Mouse (Mus musculus) kidney, embryonic 16.5 days (tissue): ENCODE measurements at regions not wholly inside any gene's neighbourhood (a gene's known extent, or its start where the extent isn't known, plus 50 kb on each side); places are given as distances from the start of the nearest gene placed in this dataset.

ENCODE experiments used
- ATAC-seq: fragments of 200-750 bp; cut with Nextera tagmentation; 2 replicates; pipeline ENCODE4 v1.8.0; 2017; ENCODE audit warnings: moderate TSS enrichment; ENCODE audit not compliant: low FRiP score, low TSS enrichment
- H3K27ac ChIP-seq: fragments of 300-500 bp; sonication (generic); 2 replicates; pipeline ENCODE4 v1.5.1; 2014; ENCODE audit warnings: low read length
- H3K27me3 ChIP-seq: fragments of 300-500 bp; sonication (generic); 2 replicates; pipeline ENCODE4 v1.6.1; 2014; ENCODE audit warnings: low read length, control low read depth, mixed read lengths; ENCODE audit not compliant: insufficient read depth
- H3K36me3 ChIP-seq: fragments of 300-500 bp; sonication (generic); 2 replicates; pipeline ENCODE4 v1.6.1; 2014; ENCODE audit warnings: low read length, control low read depth, mixed read lengths; ENCODE audit not compliant: insufficient read depth
- H3K4me1 ChIP-seq: fragments of 300-500 bp; sonication (generic); 2 replicates; pipeline ENCODE4 v1.6.1; 2014; ENCODE audit warnings: low read length, control low read depth, mixed read lengths; ENCODE audit not compliant: insufficient read depth
- H3K4me2 ChIP-seq: fragments of 300-500 bp; sonication (generic); replicated peaks from 2 replicates; pipeline ENCODE4 v1.6.1; 2014; ENCODE audit warnings: low read depth, low read length
- H3K4me3 ChIP-seq: fragments of 300-500 bp; sonication (generic); 2 replicates; pipeline ENCODE4 v1.5.1; 2014; ENCODE audit warnings: mild to moderate bottlenecking, low read length
- H3K9ac ChIP-seq: fragments of 300-500 bp; sonication (generic); replicated peaks from 2 replicates; pipeline ENCODE4 v1.6.1; 2014; ENCODE audit warnings: low read length
- H3K9me3 ChIP-seq: fragments of 300-500 bp; sonication (generic); 2 replicates; pipeline ENCODE4 v1.6.1; 2016; ENCODE audit warnings: low read length, control low read depth
- WGBS: fragments of 180-500 bp; shearing (Covaris S2); extraction: QIAGEN DNeasy Blood & Tissue Kit; methylation state at CpG from one replicate; pipeline ENCODE4 v1.1.7; 2014; 5-methylcytosine and 5-hydroxymethylcytosine counted together

DNA sequence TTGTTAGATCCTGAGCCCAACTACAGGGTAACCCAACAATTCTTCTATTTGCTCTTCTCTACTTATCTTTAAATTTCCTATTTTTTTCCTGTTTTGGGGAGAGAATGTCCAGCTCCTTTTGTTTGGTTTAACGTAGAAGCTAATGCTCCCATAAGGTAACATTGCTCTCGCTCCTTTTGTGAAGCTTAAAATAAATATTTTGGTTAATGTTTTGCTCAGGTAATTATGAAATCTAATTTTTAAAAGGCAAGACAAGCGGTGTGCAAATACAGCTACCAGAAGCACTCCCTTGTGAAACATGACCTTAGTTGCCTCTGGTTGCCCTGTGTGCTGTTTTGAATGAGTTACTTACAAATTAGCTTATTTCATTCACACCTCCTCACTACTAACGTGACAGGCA is 169.0 kb upstream of the Zic4 start:
- Histone ChIP-seq H3K4me3 (no peak overlapping the region), H3K27me3 (no peaks in the 10 kb centered on the region), H3K27ac (no peak overlapping the region), H3K9ac (no peak overlapping the region), H3K4me1 (no peaks in the 10 kb centered on the region), H3K9me3 (no peaks in the 10 kb centered on the region), H3K4me2 (no peak overlapping the region), H3K36me3 (no peaks in the 10 kb centered on the region)
- 69% methylated on average over 4 of the region's 4 CpGs for WGBS
- no peak for ATAC-seq

DNA sequence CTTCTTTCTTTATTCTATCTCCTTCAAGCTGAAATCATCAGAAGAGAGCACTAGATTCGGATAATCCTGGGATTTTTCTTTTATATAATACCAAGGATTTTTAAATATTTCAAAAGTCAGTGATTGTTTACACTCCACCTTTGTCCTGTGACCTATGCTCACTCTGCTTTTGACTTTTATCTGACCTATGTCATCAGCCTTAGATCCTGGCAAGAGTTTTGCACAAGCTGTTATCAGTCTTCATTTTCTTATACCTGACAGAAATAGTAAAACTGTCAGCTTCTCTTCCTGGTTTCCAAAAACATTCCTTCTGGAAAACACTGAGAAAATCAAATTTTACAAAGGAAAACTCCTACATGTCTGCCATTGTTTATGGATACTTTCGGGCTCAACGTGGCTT is 168.3 kb upstream of the Zic4 start:
- no peaks in the 10 kb centered on the region for H3K4me1 ChIP-seq
- no peaks in the 10 kb centered on the region for H3K9me3 ChIP-seq
- 52% methylated on average over 3 of the region's 3 CpGs for WGBS
- no peak overlapping the region for H3K27ac ChIP-seq
- no peak for ATAC-seq
- no peak overlapping the region for H3K4me3 ChIP-seq
- H3K36me3 ChIP-seq = no peaks in the 10 kb centered on the region
- H3K9ac ChIP-seq = no peak overlapping the region
- H3K27me3 ChIP-seq = no peaks in the 10 kb centered on the region
- no peak overlapping the region for H3K4me2 ChIP-seq

DNA sequence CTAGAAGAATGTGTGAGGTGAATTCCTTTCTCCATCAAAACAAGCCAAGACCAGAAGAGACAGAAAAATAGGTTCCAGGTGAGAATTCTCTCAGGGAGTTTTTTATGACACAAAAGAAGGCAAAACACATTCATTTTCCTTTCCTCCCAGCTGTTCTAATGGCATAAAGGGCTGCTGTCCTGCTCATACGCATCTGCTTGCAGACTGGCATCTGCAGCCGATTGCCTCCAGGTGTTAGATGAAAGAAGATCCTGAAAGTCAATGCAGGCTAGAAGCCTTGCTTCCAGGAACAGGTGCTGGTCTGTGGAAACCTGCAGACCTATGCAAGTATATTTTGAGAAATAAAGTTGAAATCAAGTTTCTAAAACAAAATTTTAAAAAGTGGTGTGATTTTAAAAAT is 154.9 kb upstream of the Zic4 start:
- H3K27me3 ChIP-seq = no peaks in the 10 kb centered on the region
- no peaks in the 10 kb centered on the region for H3K9me3 ChIP-seq
- H3K4me1 ChIP-seq = no peaks in the 10 kb centered on the region
- ATAC-seq = no peak
- WGBS = 61% methylated on average over 2 of the region's 2 CpGs
- H3K4me3 ChIP-seq = no peak overlapping the region
- H3K27ac ChIP-seq = no peak overlapping the region
- no peak overlapping the region for H3K4me2 ChIP-seq
- H3K9ac ChIP-seq = no peak overlapping the region
- no peaks in the 10 kb centered on the region for H3K36me3 ChIP-seq

DNA sequence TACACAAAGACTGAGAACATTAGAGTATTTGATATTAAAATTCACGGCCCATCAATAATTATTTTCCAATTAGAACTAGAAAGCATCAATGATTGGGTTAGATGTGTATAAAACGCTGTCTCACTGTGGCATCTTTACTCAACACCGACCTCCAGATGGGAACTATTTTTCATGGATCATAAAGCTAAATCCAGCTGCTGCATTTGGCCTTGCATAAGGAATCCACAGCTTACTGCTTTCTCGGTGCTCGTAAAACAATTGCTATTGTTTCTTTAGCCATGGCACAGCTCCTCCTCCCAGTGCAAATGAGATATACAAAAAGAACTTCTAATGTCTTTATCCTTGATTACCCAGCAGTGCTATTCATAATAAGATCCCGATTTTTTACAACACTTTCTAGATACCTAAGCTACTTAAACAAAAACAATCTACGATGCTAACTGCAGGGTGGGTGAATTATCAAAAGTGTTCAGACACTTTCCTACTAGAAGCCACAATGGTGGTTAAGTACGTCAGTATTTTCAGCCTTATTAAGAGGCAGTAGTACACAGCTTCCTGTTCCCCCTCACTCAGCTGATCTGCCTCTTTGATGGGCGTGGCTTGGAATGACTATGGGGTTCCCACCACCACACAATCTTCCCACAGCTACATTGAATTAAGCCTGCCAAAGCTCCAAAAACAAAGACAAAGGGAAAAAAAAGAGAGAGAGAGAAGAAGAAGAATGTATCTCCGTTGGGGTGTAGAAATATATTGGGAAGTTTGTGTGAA is 134.4 kb upstream of the Zic4 start:
- WGBS = 34% methylated on average over 10 of the region's 10 CpGs
- Histone ChIP-seq H3K9me3 (no peaks in the 10 kb centered on the region), H3K36me3 (no peaks in the 10 kb centered on the region), H3K4me1 (no peaks in the 10 kb centered on the region), H3K4me2 (no peak overlapping the region), H3K9ac (no peak overlapping the region), H3K27me3 (no peaks in the 10 kb centered on the region), H3K27ac (no peak overlapping the region), H3K4me3 (no peak overlapping the region)
- ATAC-seq = no peak

DNA sequence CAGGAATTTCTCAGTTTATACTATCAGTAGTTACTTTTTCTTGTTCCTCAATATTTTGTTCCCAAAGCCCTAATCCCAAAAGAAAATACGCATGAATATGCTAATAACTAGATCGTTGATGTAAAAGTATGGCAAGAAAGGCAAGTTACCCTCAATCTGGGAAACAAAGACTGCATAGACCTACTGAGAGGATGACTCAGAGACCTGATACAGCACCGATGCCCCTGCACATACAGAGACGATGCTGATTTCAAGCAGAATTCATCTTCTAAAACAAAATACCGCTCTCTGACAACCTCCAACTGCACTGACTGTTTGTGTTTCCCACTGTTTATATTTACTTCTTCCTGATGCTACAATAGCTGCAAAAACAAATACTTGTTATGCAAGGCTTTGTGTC is 133.7 kb upstream of the Zic4 start:
- no peaks in the 10 kb centered on the region for H3K36me3 ChIP-seq
- ATAC-seq = no peak
- H3K4me2 ChIP-seq = no peak overlapping the region
- H3K4me1 ChIP-seq = no peaks in the 10 kb centered on the region
- H3K9ac ChIP-seq = no peak overlapping the region
- H3K27ac ChIP-seq = no peak overlapping the region
- H3K9me3 ChIP-seq = no peaks in the 10 kb centered on the region
- WGBS = 79% methylated on average over 5 of the region's 5 CpGs
- H3K4me3 ChIP-seq = no peak overlapping the region
- H3K27me3 ChIP-seq = no peaks in the 10 kb centered on the region

DNA sequence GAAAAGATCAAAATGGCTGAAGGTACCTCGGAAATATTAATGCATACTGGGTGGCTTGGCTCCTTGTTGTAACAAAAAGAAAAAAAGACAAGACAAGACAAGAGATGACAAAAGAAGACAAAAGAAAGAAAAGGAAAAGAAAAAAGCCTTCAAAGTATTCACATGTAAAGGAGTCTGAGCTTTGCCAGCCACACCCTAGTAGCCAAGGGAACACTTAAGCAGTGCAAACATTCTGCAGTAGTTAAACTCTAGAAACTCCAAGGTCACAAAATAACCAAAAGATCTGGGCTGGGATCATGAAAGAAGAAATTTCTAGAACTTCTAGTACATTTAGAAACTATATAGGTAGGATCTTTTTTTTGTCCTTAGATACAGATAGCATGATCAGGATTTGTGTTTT is 108.3 kb upstream of the Zic4 start:
- no peaks in the 10 kb centered on the region for H3K9me3 ChIP-seq
- H3K4me3 ChIP-seq = no peak overlapping the region
- H3K27me3 ChIP-seq = no peaks in the 10 kb centered on the region
- H3K9ac ChIP-seq = no peak overlapping the region
- no peak overlapping the region for H3K27ac ChIP-seq
- ATAC-seq = no peak
- H3K4me1 ChIP-seq = no peaks in the 10 kb centered on the region
- H3K4me2 ChIP-seq = no peak overlapping the region
- 88% methylated on average over 1 of the region's 1 CpGs for WGBS
- no peaks in the 10 kb centered on the region for H3K36me3 ChIP-seq

DNA sequence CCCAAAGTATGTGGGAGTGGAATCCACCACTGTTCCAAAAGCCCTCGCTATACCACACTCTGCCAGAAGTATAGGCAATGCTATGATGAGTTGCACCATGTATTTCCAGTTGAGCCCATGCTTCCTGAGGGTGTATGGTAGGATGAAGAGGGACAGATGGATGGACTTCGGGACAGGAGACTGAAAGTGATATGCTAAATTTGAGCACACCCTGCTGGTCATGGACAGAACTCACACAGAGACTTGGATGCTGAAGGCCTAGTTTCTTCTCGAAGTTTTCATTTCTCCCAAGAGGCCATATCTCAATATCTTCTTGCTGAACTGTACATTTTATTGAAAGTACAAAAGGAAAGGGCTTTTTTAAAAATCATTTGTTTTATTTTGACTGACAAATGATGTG is 70.9 kb upstream of the Zic4 start:
- ATAC-seq = no peak
- no peak overlapping the region for H3K9ac ChIP-seq
- 70% methylated on average over 3 of the region's 3 CpGs for WGBS

More for the DNA sequence above, 70.9 kb upstream of the Zic4 start:
- H3K4me3 ChIP-seq = no peak overlapping the region
- H3K4me2 ChIP-seq = no peak overlapping the region
- H3K27ac ChIP-seq = no peak overlapping the region
- H3K36me3 ChIP-seq = no peaks in the 10 kb centered on the region
- no peaks in the 10 kb centered on the region for H3K9me3 ChIP-seq
- no peaks in the 10 kb centered on the region for H3K4me1 ChIP-seq
- H3K27me3 ChIP-seq = no peaks in the 10 kb centered on the region
